Mouse (Mus musculus): Measurements from ENCODE around the gene Abca9. TPM values are rescaled to one million over a fixed set of nuclear protein-coding genes. Genes with fewer than 3 reads are reported as not detected.

Gene Abca9
- polyA plus RNA-seq (2012; fragmentation: generic; extraction: Trizol) = 0.02 TPM

GRCm38 (mm10) chr11:110167459-110168251 lies at the start of gene Abca9:
Gene Abca9, minus strand, starts transcription at chr11:110168196.
- H3K36me3 ChIP-seq (ENCODE audit: control insufficient read depth, insufficient read depth) = no peaks in the 10 kb centered on the region
- no peaks in the 10 kb centered on the region for H3K27me3 ChIP-seq (ENCODE audit: control insufficient read depth, insufficient read depth, insufficient read length)
- H3K4me3 ChIP-seq = peak within 1 kb of the TSS; percentile 4
- H3K79me2 ChIP-seq (ENCODE audit: control insufficient read depth, insufficient read depth) = no peaks in the 10 kb centered on the region
- no peak within 1 kb of the TSS for H3ac ChIP-seq (ENCODE audit: control insufficient read depth, insufficient read length)
- TF ChIP-seq REST (IDR thresholded peaks at IDR 0.05; ENCODE audit: insufficient read depth, insufficient read length) (no peak), TCF3 (IDR thresholded peaks at IDR 0.05; ENCODE audit: insufficient read length, low read depth) (no peak), MAX (IDR thresholded peaks at IDR 0.05; ENCODE audit: low read depth) (no peak), POLR2A (IDR thresholded peaks at IDR 0.05; ENCODE audit: insufficient read length, low read depth) (no peak), USF1 (IDR thresholded peaks at IDR 0.05; ENCODE audit: low read depth) (no peak), E2F4 (IDR thresholded peaks at IDR 0.05; ENCODE audit: insufficient read depth) (no peak), CEBPB (IDR thresholded peaks at IDR 0.05; ENCODE audit: insufficient read depth, poor library complexity, severe bottlenecking) (no peak)
- peak within 1 kb of the TSS; percentile 75 for H3K4me2 ChIP-seq (ENCODE audit: low read depth)

GRCm38 (mm10) chr11:110217118-110217517 lies 49.1 kb upstream of the Abca9 start:
- no peak overlapping the region for H3K4me3 ChIP-seq
- TF ChIP-seq SRF (IDR thresholded peaks at IDR 0.05; ENCODE audit: control insufficient read depth, insufficient read length, low read depth) (no peak), MYOD1 (IDR thresholded peaks at IDR 0.05; ENCODE audit: control insufficient read depth in 1 of 3, insufficient read length in 2 of 3, low read depth in 2 of 3) (no peak)
- H3K79me2 ChIP-seq (ENCODE audit: control insufficient read depth, insufficient read depth) = no peaks in the 10 kb centered on the region
- no peak overlapping the region for H3K4me2 ChIP-seq (ENCODE audit: low read depth)
- H3K27me3 ChIP-seq (ENCODE audit: control insufficient read depth, insufficient read depth, insufficient read length) = no peaks in the 10 kb centered on the region
- H3ac ChIP-seq (ENCODE audit: control insufficient read depth, insufficient read length) = no peak overlapping the region
- H3K36me3 ChIP-seq (ENCODE audit: control insufficient read depth, insufficient read depth) = no peaks in the 10 kb centered on the region

- no peak overlapping the region for H3K4me2 ChIP-seq (ENCODE audit: low read depth)
- H3ac ChIP-seq (ENCODE audit: control insufficient read depth, insufficient read length) = no peak overlapping the region
- H3K36me3 ChIP-seq (ENCODE audit: control insufficient read depth, insufficient read depth) = no peaks in the 10 kb centered on the region
- H3K27me3 ChIP-seq (ENCODE audit: control insufficient read depth, insufficient read depth, insufficient read length) = no peaks in the 10 kb centered on the region
- no peaks in the 10 kb centered on the region for H3K79me2 ChIP-seq (ENCODE audit: control insufficient read depth, insufficient read depth)
- H3K4me3 ChIP-seq = no peak overlapping the region
- TF ChIP-seq USF1 (IDR thresholded peaks at IDR 0.05; ENCODE audit: low read depth) = no peak
- TF ChIP-seq POLR2AphosphoS2 (IDR thresholded peaks at IDR 0.05; ENCODE audit: insufficient read length, low read depth) = no peak
- no peak for TF ChIP-seq MAX (IDR thresholded peaks at IDR 0.05; ENCODE audit: low read depth)
- TF ChIP-seq MYOG (IDR thresholded peaks at IDR 0.05; ENCODE audit: control insufficient read depth in 1 of 3, insufficient read depth in 1 of 3, insufficient read length in 2 of 3, low read depth in 2 of 3) = no peak
These were observed 35.9 kb upstream of the Abca9 start for GRCm38 (mm10) chr11:110203930-110204329.

GRCm38 (mm10) chr11:110198882-110199281 lies 30.9 kb upstream of the Abca9 start:
- H3K27me3 ChIP-seq (ENCODE audit: control insufficient read depth, insufficient read depth, insufficient read length) = no peaks in the 10 kb centered on the region
- no peak overlapping the region for H3ac ChIP-seq (ENCODE audit: control insufficient read depth, insufficient read length)
- TF ChIP-seq CEBPB (IDR thresholded peaks at IDR 0.05; ENCODE audit: insufficient read depth, poor library complexity, severe bottlenecking) (no peak), TCF3 (IDR thresholded peaks at IDR 0.05; ENCODE audit: insufficient read length, low read depth) (no peak), MAX (IDR thresholded peaks at IDR 0.05; ENCODE audit: low read depth) (no peak), MYOG (IDR thresholded peaks at IDR 0.05; ENCODE audit: control insufficient read depth in 1 of 3, insufficient read depth in 1 of 3, insufficient read length in 2 of 3, low read depth in 2 of 3) (no peak), SRF (IDR thresholded peaks at IDR 0.05; ENCODE audit: control insufficient read depth, insufficient read length, low read depth) (no peak), E2F4 (IDR thresholded peaks at IDR 0.05; ENCODE audit: insufficient read depth) (no peak), TCF12 (IDR thresholded peaks at IDR 0.05; ENCODE audit: insufficient read depth, poor library complexity, severe bottlenecking) (no peak), POLR2AphosphoS2 (IDR thresholded peaks at IDR 0.05; ENCODE audit: insufficient read length, low read depth) (no peak), REST (IDR thresholded peaks at IDR 0.05; ENCODE audit: insufficient read depth, insufficient read length) (no peak), POLR2A (IDR thresholded peaks at IDR 0.05; ENCODE audit: insufficient read length, low read depth) (no peak), USF1 (IDR thresholded peaks at IDR 0.05; ENCODE audit: low read depth) (no peak), MYOD1 (IDR thresholded peaks at IDR 0.05; ENCODE audit: control insufficient read depth in 1 of 3, insufficient read length in 2 of 3, low read depth in 2 of 3) (no peak)
- H3K4me2 ChIP-seq (ENCODE audit: low read depth) = no peak overlapping the region
- no peaks in the 10 kb centered on the region for H3K79me2 ChIP-seq (ENCODE audit: control insufficient read depth, insufficient read depth)
- no peak overlapping the region for H3K4me3 ChIP-seq
- no peaks in the 10 kb centered on the region for H3K36me3 ChIP-seq (ENCODE audit: control insufficient read depth, insufficient read depth)

GRCm38 (mm10) chr11:110196561-110197306 lies 28.7 kb upstream of the Abca9 start:
- Histone ChIP-seq H3ac (ENCODE audit: control insufficient read depth, insufficient read length) (no peak overlapping the region), H3K79me2 (ENCODE audit: control insufficient read depth, insufficient read depth) (no peaks in the 10 kb centered on the region), H3K4me2 (ENCODE audit: low read depth) (no peak overlapping the region), H3K27me3 (ENCODE audit: control insufficient read depth, insufficient read depth, insufficient read length) (no peaks in the 10 kb centered on the region), H3K36me3 (ENCODE audit: control insufficient read depth, insufficient read depth) (no peaks in the 10 kb centered on the region), H3K4me3 (no peak overlapping the region)
- TF ChIP-seq MAX (IDR thresholded peaks at IDR 0.05; ENCODE audit: low read depth) = no peak
- no peak for TF ChIP-seq POLR2AphosphoS2 (IDR thresholded peaks at IDR 0.05; ENCODE audit: insufficient read length, low read depth)
- TF ChIP-seq USF1 (IDR thresholded peaks at IDR 0.05; ENCODE audit: low read depth) = no peak
- TF ChIP-seq POLR2A (IDR thresholded peaks at IDR 0.05; ENCODE audit: insufficient read length, low read depth) = no peak
- TF ChIP-seq TCF12 (IDR thresholded peaks at IDR 0.05; ENCODE audit: insufficient read depth, poor library complexity, severe bottlenecking) = no peak
- no peak for TF ChIP-seq MYOG (IDR thresholded peaks at IDR 0.05; ENCODE audit: control insufficient read depth in 1 of 3, insufficient read depth in 1 of 3, insufficient read length in 2 of 3, low read depth in 2 of 3)
- TF ChIP-seq SRF (IDR thresholded peaks at IDR 0.05; ENCODE audit: control insufficient read depth, insufficient read length, low read depth) = no peak
- TF ChIP-seq E2F4 (IDR thresholded peaks at IDR 0.05; ENCODE audit: insufficient read depth) = no peak
- TF ChIP-seq MYOD1 (IDR thresholded peaks at IDR 0.05; ENCODE audit: control insufficient read depth in 1 of 3, insufficient read length in 2 of 3, low read depth in 2 of 3) = no peak
- no peak for TF ChIP-seq TCF3 (IDR thresholded peaks at IDR 0.05; ENCODE audit: insufficient read length, low read depth)
- TF ChIP-seq REST (IDR thresholded peaks at IDR 0.05; ENCODE audit: insufficient read depth, insufficient read length) = no peak
- TF ChIP-seq CEBPB (IDR thresholded peaks at IDR 0.05; ENCODE audit: insufficient read depth, poor library complexity, severe bottlenecking) = no peak

Measured in myocyte (in vitro differentiated cells).